Mouse (Mus musculus) brain, embryonic 14.5 days (tissue): ENCODE results near the gene Srgap3.

Experiments used
- CTCF ChIP-seq: fragments of 200-500 bp; IDR thresholded peaks from 2 replicates; pipeline ENCODE4 v1.5.1; 2012; ENCODE audit warnings: inconsistent platforms, mild to moderate bottlenecking, moderate library complexity, borderline replicate concordance; ENCODE audit not compliant: insufficient read depth, insufficient read length; ENCODE audit errors: extremely low read depth
- POLR2A ChIP-seq: fragments of 200-500 bp; IDR thresholded peaks from 2 replicates; pipeline ENCODE4 v1.6.1; 2012; ENCODE audit warnings: mild to moderate bottlenecking, inconsistent platforms, borderline replicate concordance; ENCODE audit not compliant: poor library complexity, insufficient read depth, insufficient read length, severe bottlenecking; ENCODE audit errors: extremely low read depth

DNA sequence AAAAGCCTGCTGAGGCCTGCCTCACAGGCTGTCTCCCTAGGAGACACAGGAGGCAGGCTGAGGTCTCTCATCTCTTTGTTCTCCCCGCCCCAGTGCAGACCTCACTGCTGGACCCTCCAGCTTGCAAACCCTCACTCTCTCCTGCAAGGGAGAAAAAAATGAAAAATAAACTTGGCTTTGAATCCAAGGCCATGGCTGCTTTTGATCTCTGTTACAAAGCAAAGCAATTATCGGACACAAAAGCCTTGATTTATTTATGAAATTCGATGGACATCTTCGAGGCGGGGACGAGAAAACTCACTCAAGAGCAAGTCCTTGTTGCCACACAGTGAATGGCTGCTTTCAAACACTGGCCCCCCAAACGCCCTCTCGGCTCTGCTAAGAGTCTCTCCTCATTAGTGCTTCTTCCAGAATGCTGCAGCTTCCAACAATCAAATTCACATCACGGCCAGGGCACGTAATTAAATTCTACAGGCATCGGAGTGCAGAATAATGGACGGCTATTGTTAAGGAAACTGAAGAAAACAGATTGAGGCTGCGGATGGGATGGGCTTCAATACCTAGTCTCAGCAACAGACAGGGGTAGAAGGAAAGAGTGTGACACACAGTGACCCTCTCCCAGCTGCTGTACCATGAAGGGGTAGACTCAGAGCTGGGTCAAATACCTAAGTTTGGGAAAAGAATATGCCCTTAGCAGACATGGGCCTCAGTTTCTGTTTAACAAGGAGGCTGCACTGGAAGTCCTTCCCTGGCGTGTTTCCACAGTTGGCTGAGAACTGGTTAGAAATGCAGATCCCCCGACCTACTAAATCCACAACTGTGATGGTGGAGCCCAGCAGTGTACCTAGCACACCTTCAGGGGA is 137.2 kb downstream of the Srgap3 start:
- TF ChIP-seq CTCF: no peak
- TF ChIP-seq POLR2A: no peak
